Comparison of ENCODE assay signal across 8 mouse cellular contexts in the genomic region with DNA sequence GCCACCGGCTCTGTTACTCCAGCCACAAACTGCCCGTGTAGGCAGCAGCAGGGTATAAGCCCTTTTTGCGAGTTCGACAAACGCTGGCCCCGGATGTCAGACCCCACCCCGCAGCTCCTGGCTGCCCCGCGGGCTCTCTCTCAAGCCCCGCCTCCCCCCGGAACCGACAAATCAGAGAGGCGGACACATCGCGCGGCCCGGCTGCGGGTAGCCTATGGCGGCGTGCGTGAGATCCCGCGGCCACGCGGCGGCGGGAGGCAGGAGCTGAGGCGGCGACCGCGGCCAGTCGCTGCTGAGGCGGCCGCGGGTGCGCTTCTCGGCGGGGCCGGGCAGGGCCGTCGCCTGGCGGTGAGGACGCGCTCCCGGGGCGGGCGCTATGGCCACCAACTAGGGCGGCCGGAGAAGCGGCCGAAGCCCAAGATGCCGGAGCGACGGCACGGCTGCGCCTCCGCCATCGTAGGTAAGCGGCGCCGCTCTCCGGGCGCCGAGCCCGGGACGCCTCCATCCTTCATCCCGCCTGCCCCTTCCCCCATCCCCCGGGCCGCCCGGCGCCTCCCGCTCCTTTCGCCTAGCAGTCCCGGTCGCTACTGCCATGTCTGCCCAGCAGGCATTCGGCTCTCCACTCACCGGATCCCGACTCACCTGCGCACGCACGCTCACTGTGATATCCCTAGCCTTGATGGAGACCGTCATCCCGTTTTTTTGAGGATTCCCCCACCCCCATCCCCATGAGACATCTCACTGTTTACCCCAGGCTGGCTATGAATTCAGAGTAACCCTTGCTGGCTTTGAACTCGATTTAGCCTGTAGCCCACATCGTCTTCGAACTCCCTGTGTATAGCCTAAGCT. TPM values are rescaled to one million over a fixed set of nuclear protein-coding genes. Genes with fewer than 3 reads are reported as not detected.
DNase-seq lines count a peak whose midpoint lies in the region; ATAC-seq and TF ChIP-seq lines count a peak whose summit lies in the region.

No protein-coding gene starts in this region.

- no peaks in the 10 kb centered on the region for H3K4me1 ChIP-seq in intestine, postnatal 0 days (replicated peaks; ENCODE audit: control insufficient read depth, insufficient read depth, low read length)
- peaks cover 15% of the 10 kb centered on the region for H3K4me1 ChIP-seq in midbrain, embryonic 10.5 days

- ATAC-seq in granulocyte monocyte progenitor cell, adult 5-6 weeks (replicated peaks; ENCODE audit: poor library complexity, severe bottlenecking), result peak; percentile 81
- peak; percentile 94 for ATAC-seq in intestine, postnatal 0 days

- peak overlapping the region; percentile 67 for H3K4me3 ChIP-seq in intestine, postnatal 0 days (ENCODE audit: low read depth, low read length)
- peak overlapping the region; percentile 85 for H3K4me3 ChIP-seq in midbrain, embryonic 10.5 days

- intact Hi-C loops in left cerebral cortex, postnatal 36 days (cut with DNase I), result no loop called here

- H3K9me3 ChIP-seq in intestine, postnatal 0 days (ENCODE audit: control insufficient read depth), result no peaks in the 10 kb centered on the region
- peaks cover 7% of the 10 kb centered on the region; the same call in 1 of the 2 replicates for H3K9me3 ChIP-seq in midbrain, embryonic 10.5 days (replicated peaks)

- TF ChIP-seq CTCF in intestine, postnatal 0 days (IDR thresholded peaks at IDR 0.05; ENCODE audit: low read depth), result peak; percentile 29; the same call in 1 of the 2 replicates

- no peaks in the 10 kb centered on the region for H3K36me3 ChIP-seq in intestine, postnatal 0 days (ENCODE audit: control insufficient read depth, insufficient read depth)
- peaks cover 36% of the 10 kb centered on the region for H3K36me3 ChIP-seq in midbrain, embryonic 10.5 days

- H3K4me2 ChIP-seq in intestine, postnatal 0 days (replicated peaks; ENCODE audit: low read depth), result peak overlapping the region; percentile 96

- no peaks in the 10 kb centered on the region for H3K27me3 ChIP-seq in intestine, postnatal 0 days (replicated peaks; ENCODE audit: control insufficient read depth, insufficient read depth, low read length)
- H3K27me3 ChIP-seq in midbrain, embryonic 10.5 days (ENCODE audit: low read depth, poor library complexity, severe bottlenecking), result peaks cover 12% of the 10 kb centered on the region

- DNase-seq in adrenal gland, postnatal 10 days, result peak; percentile 97
- DNase-seq in embryo, embryonic 9.5 days (ENCODE audit: extremely low spot score), result peak; percentile 96
- DNase-seq in left cerebral cortex, postnatal 36 days (ENCODE audit: low spot score in 2 of 2), result peak; percentile 94 to 96
- peak; percentile 97 for DNase-seq in midbrain, embryonic 10.5 days (ENCODE audit: low spot score)
- peak; percentile 88 for DNase-seq in right cerebral cortex, postnatal 36 days (ENCODE audit: low spot score in 2 of 2)
- peak; percentile 90 for DNase-seq in yolk sac, embryonic 10.5 days (ENCODE audit: low spot score)

- H3K9ac ChIP-seq in intestine, postnatal 0 days (ENCODE audit: low read depth, low read length), result peak overlapping the region; percentile 69

- WGBS in intestine, postnatal 0 days, result 1% methylated on average over 71 of the region's 86 CpGs
- 2% methylated on average over 86 of the region's 86 CpGs for WGBS in midbrain, embryonic 10.5 days

- peak overlapping the region; percentile 50; the same call in 1 of the 2 replicates for H3K27ac ChIP-seq in intestine, postnatal 0 days (ENCODE audit: low read depth, low read length)
- peak overlapping the region; percentile 96 for H3K27ac ChIP-seq in midbrain, embryonic 10.5 days (replicated peaks)

RNA-seq across cellular contexts. Expression of a gene that starts 6.3 kb away (rescaled TPM):
- 10 to 100 TPM; 35.1 to 40.0 TPM for total RNA-seq in adrenal gland, postnatal 10 days (2021)
- 16.0 and 17.3 TPM in 2 replicates for total RNA-seq in granulocyte monocyte progenitor cell, adult 5-6 weeks (2014; fragmentation: Nextera tagmentation)
- total RNA-seq in granulocyte monocyte progenitor cell, adult 5-6 weeks (2017), result 3.4 and 7.5 TPM in 2 replicates
- 28.7 and 29.3 TPM in 2 replicates for polyA plus RNA-seq in intestine, postnatal 0 days (2015; fragmentation: Nextera tagmentation; extraction: Ambion mirVana)
- 10 to 100 TPM; 33.2 to 35.3 TPM for total RNA-seq in left cerebral cortex, postnatal 36 days (2021)
- polyA plus RNA-seq in midbrain, embryonic 10.5 days (2016; fragmentation: Nextera tagmentation; extraction: Ambion mirVana), result 57.5 and 60.4 TPM in 2 replicates

RNA-seq across cellular contexts. Expression of a gene that starts 50.3 kb away (rescaled TPM):
- 10 to 100 TPM; 27.7 to 34.4 TPM for total RNA-seq in adrenal gland, postnatal 10 days (2021)
- 31.2 and 52.0 TPM in 2 replicates for total RNA-seq in granulocyte monocyte progenitor cell, adult 5-6 weeks (2014; fragmentation: Nextera tagmentation)
- total RNA-seq in granulocyte monocyte progenitor cell, adult 5-6 weeks (2017), result 40.7 and 67.6 TPM in 2 replicates
- polyA plus RNA-seq in intestine, postnatal 0 days (2015; fragmentation: Nextera tagmentation; extraction: Ambion mirVana), result 39.5 and 41.6 TPM in 2 replicates
- total RNA-seq in left cerebral cortex, postnatal 36 days (2021), result 10 to 100 TPM; 33.9 to 36.6 TPM
- polyA plus RNA-seq in midbrain, embryonic 10.5 days (2016; fragmentation: Nextera tagmentation; extraction: Ambion mirVana), result 63.8 and 65.9 TPM in 2 replicates

RNA-seq across cellular contexts. Expression of a gene that starts 50.4 kb away (rescaled TPM):
- 100 to 1,000 TPM; 120 to 174 TPM for total RNA-seq in adrenal gland, postnatal 10 days (2021)
- 34.6 and 40.6 TPM in 2 replicates for total RNA-seq in granulocyte monocyte progenitor cell, adult 5-6 weeks (2014; fragmentation: Nextera tagmentation)
- total RNA-seq in granulocyte monocyte progenitor cell, adult 5-6 weeks (2017), result 17.5 and 19.6 TPM in 2 replicates
- polyA plus RNA-seq in intestine, postnatal 0 days (2015; fragmentation: Nextera tagmentation; extraction: Ambion mirVana), result 148 and 182 TPM in 2 replicates
- 10 to 100 TPM; 17.7 to 19.9 TPM for total RNA-seq in left cerebral cortex, postnatal 36 days (2021)
- polyA plus RNA-seq in midbrain, embryonic 10.5 days (2016; fragmentation: Nextera tagmentation; extraction: Ambion mirVana), result 33.3 and 36.0 TPM in 2 replicates

Comparison
In these comparisons a context has a peak if more than half of its experiments do, and no peak if none do; other contexts are left out.
1. Peak in every context shown above with its lines: DNase-seq, ATAC-seq, H3K4me3 ChIP-seq and H3K27ac ChIP-seq.